Mouse (Mus musculus): Measurements from ENCODE around the gene Gtf2a1l. TPM values are rescaled to one million over a fixed set of nuclear protein-coding genes. Genes with fewer than 3 reads are reported as not detected.
A peak's percentile ranks its signal among the peaks of the same experiment; 100 is the strongest.

Gtf2a1l gene
- polyA plus RNA-seq (2011; ENCODE audit: insufficient read depth, insufficient read length, low read depth, missing spikeins): 0.68 and 0.82 TPM in 2 replicates

DNA sequence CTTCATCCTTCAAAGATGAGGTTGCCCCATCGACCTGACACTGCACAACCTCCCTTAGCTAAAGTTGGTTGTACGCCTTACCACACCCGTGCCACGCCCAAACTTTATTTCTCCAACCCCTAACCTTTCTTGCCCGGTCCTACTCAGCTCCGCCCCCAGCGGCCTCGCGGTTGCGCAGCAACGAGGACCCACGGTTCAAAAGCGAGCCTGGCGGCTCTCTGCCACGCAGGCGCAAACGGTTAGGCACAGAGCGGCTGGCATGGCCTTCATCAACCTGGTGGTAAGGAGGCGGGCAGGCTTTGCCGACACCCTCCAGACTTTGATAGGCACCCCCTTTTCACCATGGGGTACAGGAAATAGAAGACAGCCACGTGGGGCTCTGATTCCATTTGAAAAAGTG lies at the start of gene Gtf2a1l:
Gene Gtf2a1l, plus strand, starts transcription at position 209 of the 400 bp plus-strand sequence.
- H3K27ac ChIP-seq (ENCODE audit: insufficient read depth, low read length): no peak within 1 kb of the TSS
- TF ChIP-seq EP300 (IDR thresholded peaks at IDR 0.05; ENCODE audit: insufficient read depth, low read depth, low read length) (no peak), CTCF (IDR thresholded peaks at IDR 0.05; ENCODE audit: low read depth, low read length) (no peak), POLR2A (IDR thresholded peaks at IDR 0.05; ENCODE audit: insufficient read depth, low read length) (no peak)
- H3K4me3 ChIP-seq (ENCODE audit: low read depth, low read length): peak within 1 kb of the TSS; percentile 32
- no peaks in the 10 kb centered on the region for H3K9me3 ChIP-seq (replicated peaks; ENCODE audit: control insufficient read depth, insufficient read depth, low read length, poor library complexity, severe bottlenecking)
- H3K36me3 ChIP-seq (ENCODE audit: control insufficient read depth, insufficient read depth, low read length, poor library complexity, severe bottlenecking): no peaks in the 10 kb centered on the region
- H3K4me1 ChIP-seq (ENCODE audit: control insufficient read depth, insufficient read depth, low read length): no peaks in the 10 kb centered on the region
- H3K9ac ChIP-seq (ENCODE audit: low read depth, poor library complexity, severe bottlenecking): no peak within 1 kb of the TSS
- no peaks in the 10 kb centered on the region; the same call in 1 of the 2 replicates for H3K27me3 ChIP-seq (ENCODE audit: control insufficient read depth, insufficient read depth, low read length, poor library complexity, severe bottlenecking)

DNA sequence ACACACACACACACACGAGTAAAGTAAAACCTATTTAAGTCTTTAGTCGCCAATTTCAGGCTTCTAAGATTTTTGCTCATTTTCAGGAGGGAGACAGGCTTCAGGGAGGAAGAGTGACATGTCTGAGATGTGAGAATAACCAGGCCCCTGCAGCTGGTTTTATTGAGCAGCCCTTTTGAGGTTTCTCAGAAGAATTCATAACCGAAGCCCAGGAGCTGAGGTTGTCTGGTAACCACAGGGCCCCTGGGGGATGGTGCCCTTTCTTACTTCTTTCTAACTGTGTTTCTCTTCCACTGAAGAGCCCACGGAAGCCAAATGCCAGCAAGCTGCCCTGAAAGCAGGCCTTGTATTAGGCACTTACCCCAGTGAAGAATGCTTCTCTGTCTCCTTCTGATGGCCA lies 47.5 kb upstream of the Gtf2a1l start:
- H3K9me3 ChIP-seq (replicated peaks; ENCODE audit: control insufficient read depth, insufficient read depth, low read length, poor library complexity, severe bottlenecking): no peaks in the 10 kb centered on the region
- TF ChIP-seq CTCF (IDR thresholded peaks at IDR 0.05; ENCODE audit: low read depth, low read length) (no peak), POLR2A (IDR thresholded peaks at IDR 0.05; ENCODE audit: insufficient read depth, low read length) (no peak), EP300 (IDR thresholded peaks at IDR 0.05; ENCODE audit: insufficient read depth, low read depth, low read length) (no peak)
- H3K27ac ChIP-seq (ENCODE audit: insufficient read depth, low read length): no peak overlapping the region
- H3K36me3 ChIP-seq (ENCODE audit: control insufficient read depth, insufficient read depth, low read length, poor library complexity, severe bottlenecking): no peaks in the 10 kb centered on the region; the same call in 1 of the 2 replicates
- H3K9ac ChIP-seq (ENCODE audit: low read depth, poor library complexity, severe bottlenecking): no peak overlapping the region
- H3K4me3 ChIP-seq (ENCODE audit: low read depth, low read length): no peak overlapping the region
- H3K4me1 ChIP-seq (ENCODE audit: control insufficient read depth, insufficient read depth, low read length): no peaks in the 10 kb centered on the region
- no peaks in the 10 kb centered on the region for H3K27me3 ChIP-seq (ENCODE audit: control insufficient read depth, insufficient read depth, low read length, poor library complexity, severe bottlenecking)

DNA sequence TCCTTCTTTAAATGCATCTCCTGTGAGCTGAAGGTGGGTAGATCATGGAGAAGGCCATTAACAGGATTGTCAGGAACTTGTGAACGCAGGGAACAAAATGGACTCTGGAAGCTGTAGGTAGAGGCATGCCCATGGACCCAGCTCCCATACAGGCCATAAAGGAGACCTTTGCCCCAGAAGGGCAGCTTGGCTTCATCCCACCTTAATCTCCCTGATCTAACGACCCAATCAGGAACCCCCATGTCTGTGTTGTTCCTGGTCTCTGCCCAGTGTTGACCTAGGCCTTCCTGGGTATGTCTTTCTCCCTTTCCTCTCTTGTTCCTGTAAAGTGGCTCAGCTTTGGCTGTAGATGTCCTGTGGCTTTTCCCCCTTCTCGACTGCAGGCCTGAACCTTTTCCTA lies 47.1 kb upstream of the Gtf2a1l start:
- H3K9ac ChIP-seq (ENCODE audit: low read depth, poor library complexity, severe bottlenecking): no peak overlapping the region
- no peak overlapping the region for H3K4me3 ChIP-seq (ENCODE audit: low read depth, low read length)
- no peaks in the 10 kb centered on the region; the same call in 1 of the 2 replicates for H3K36me3 ChIP-seq (ENCODE audit: control insufficient read depth, insufficient read depth, low read length, poor library complexity, severe bottlenecking)
- TF ChIP-seq CTCF (IDR thresholded peaks at IDR 0.05; ENCODE audit: low read depth, low read length) (no peak), POLR2A (IDR thresholded peaks at IDR 0.05; ENCODE audit: insufficient read depth, low read length) (no peak), EP300 (IDR thresholded peaks at IDR 0.05; ENCODE audit: insufficient read depth, low read depth, low read length) (no peak)
- H3K27ac ChIP-seq (ENCODE audit: insufficient read depth, low read length): no peak overlapping the region
- no peaks in the 10 kb centered on the region for H3K4me1 ChIP-seq (ENCODE audit: control insufficient read depth, insufficient read depth, low read length)
- no peaks in the 10 kb centered on the region for H3K9me3 ChIP-seq (replicated peaks; ENCODE audit: control insufficient read depth, insufficient read depth, low read length, poor library complexity, severe bottlenecking)
- no peaks in the 10 kb centered on the region for H3K27me3 ChIP-seq (ENCODE audit: control insufficient read depth, insufficient read depth, low read length, poor library complexity, severe bottlenecking)

DNA sequence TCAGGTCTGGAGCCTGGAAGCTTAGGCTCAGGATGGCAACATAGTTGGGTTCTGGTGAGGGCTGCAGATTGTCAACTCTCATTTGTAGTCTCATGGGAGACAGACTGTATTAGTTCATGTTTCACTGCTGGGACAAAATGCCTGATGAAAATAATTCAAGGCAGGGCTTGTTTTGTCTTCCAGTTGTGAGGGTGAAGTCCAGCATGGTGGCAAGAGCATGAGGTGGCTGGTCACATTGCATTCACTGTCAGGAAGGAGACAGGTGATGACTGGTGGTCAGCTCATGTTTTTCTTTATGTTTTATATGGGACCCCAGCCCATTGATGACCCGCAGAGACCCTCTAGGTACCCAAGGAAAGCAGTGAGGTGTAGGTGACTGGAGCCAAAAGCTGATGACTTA lies 45.7 kb upstream of the Gtf2a1l start:
- no peak for TF ChIP-seq CTCF (IDR thresholded peaks at IDR 0.05; ENCODE audit: low read depth, low read length)
- Histone ChIP-seq H3K9ac (ENCODE audit: low read depth, poor library complexity, severe bottlenecking) (no peak overlapping the region), H3K4me1 (ENCODE audit: control insufficient read depth, insufficient read depth, low read length) (peaks cover 2% of the 10 kb centered on the region), H3K27ac (ENCODE audit: insufficient read depth, low read length) (no peak overlapping the region), H3K9me3 (replicated peaks; ENCODE audit: control insufficient read depth, insufficient read depth, low read length, poor library complexity, severe bottlenecking) (no peaks in the 10 kb centered on the region), H3K27me3 (ENCODE audit: control insufficient read depth, insufficient read depth, low read length, poor library complexity, severe bottlenecking) (no peaks in the 10 kb centered on the region), H3K4me3 (ENCODE audit: low read depth, low read length) (no peak overlapping the region), H3K36me3 (ENCODE audit: control insufficient read depth, insufficient read depth, low read length, poor library complexity, severe bottlenecking) (no peaks in the 10 kb centered on the region; the same call in 1 of the 2 replicates)

DNA sequence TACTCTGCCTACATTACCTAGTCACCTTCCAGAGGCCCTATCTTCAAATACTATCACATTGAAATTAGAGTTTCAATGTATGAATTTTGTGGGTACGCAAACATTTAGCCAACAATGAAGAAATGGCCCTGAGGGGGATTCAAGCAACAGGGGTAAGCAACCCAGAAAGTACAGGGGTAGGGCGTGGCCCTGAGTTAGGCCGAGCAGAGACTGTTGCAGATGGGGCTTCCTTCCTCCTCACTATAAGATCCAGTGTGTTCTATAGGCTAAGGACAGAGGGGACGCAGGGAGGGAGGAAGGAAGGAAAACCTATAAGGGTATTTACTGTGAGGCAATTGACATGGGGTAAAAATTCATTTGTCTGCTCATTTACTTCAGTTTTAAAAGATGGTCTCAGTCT lies 44.1 kb upstream of the Gtf2a1l start:
- Histone ChIP-seq H3K9me3 (replicated peaks; ENCODE audit: control insufficient read depth, insufficient read depth, low read length, poor library complexity, severe bottlenecking) (no peaks in the 10 kb centered on the region), H3K4me3 (ENCODE audit: low read depth, low read length) (peak overlapping the region; percentile 46; the same call in 1 of the 2 replicates), H3K9ac (ENCODE audit: low read depth, poor library complexity, severe bottlenecking) (no peak overlapping the region), H3K4me1 (ENCODE audit: control insufficient read depth, insufficient read depth, low read length) (peaks cover 2% of the 10 kb centered on the region), H3K27ac (ENCODE audit: insufficient read depth, low read length) (no peak overlapping the region), H3K36me3 (ENCODE audit: control insufficient read depth, insufficient read depth, low read length, poor library complexity, severe bottlenecking) (no peaks in the 10 kb centered on the region; the same call in 1 of the 2 replicates), H3K27me3 (ENCODE audit: control insufficient read depth, insufficient read depth, low read length, poor library complexity, severe bottlenecking) (no peaks in the 10 kb centered on the region)
- TF ChIP-seq CTCF (IDR thresholded peaks at IDR 0.05; ENCODE audit: low read depth, low read length) (no peak), EP300 (IDR thresholded peaks at IDR 0.05; ENCODE audit: insufficient read depth, low read depth, low read length) (no peak), POLR2A (IDR thresholded peaks at IDR 0.05; ENCODE audit: insufficient read depth, low read length) (no peak)

DNA sequence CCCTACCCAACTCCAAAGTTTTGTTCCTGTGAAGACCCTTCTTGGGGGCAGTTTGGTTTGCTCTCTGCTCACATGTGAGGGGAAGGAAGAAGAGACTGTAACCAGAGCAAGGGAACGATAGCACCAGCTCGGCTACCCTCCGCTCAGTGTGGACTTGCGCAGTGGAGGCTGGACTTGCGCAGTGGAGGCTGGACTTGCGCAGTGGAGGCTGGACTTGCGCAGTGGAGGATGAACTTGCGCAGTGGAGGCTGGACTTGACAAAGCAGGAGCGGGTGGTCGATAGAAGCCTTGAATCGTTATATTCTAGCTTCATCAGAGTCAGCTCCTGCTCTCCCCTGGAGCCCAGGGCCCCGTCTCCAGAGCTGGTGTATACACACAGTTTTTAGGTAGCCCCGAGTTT lies 43.1 kb upstream of the Gtf2a1l start:
- peak overlapping the region; percentile 53 for H3K4me3 ChIP-seq (ENCODE audit: low read depth, low read length)
- H3K9ac ChIP-seq (ENCODE audit: low read depth, poor library complexity, severe bottlenecking): peak overlapping the region; percentile 52
- H3K27me3 ChIP-seq (ENCODE audit: control insufficient read depth, insufficient read depth, low read length, poor library complexity, severe bottlenecking): no peaks in the 10 kb centered on the region
- H3K4me1 ChIP-seq (ENCODE audit: control insufficient read depth, insufficient read depth, low read length): peaks cover 7% of the 10 kb centered on the region
- H3K27ac ChIP-seq (ENCODE audit: insufficient read depth, low read length): 0 out of 2 replicates have a peak overlapping the region, but pooled peaks have one; percentile 20
- TF ChIP-seq CTCF (IDR thresholded peaks at IDR 0.05; ENCODE audit: low read depth, low read length): no peak
- no peak for TF ChIP-seq EP300 (IDR thresholded peaks at IDR 0.05; ENCODE audit: insufficient read depth, low read depth, low read length)
- peak; percentile 69 for TF ChIP-seq POLR2A (IDR thresholded peaks at IDR 0.05; ENCODE audit: insufficient read depth, low read length)
- no peaks in the 10 kb centered on the region; the same call in 1 of the 2 replicates for H3K36me3 ChIP-seq (ENCODE audit: control insufficient read depth, insufficient read depth, low read length, poor library complexity, severe bottlenecking)
- H3K9me3 ChIP-seq (replicated peaks; ENCODE audit: control insufficient read depth, insufficient read depth, low read length, poor library complexity, severe bottlenecking): no peaks in the 10 kb centered on the region

Measured in ES-Bruce4 (cell line).